Mouse (Mus musculus) forebrain, embryonic 14.5 days (tissue): Measurements from ENCODE around the gene Dnajc3. TPM values are rescaled to one million over a fixed set of nuclear protein-coding genes. Genes with fewer than 3 reads are reported as not detected.

ENCODE experiments used
- ATAC-seq: fragments of 200-750 bp; cut with Nextera tagmentation; 2 replicates; pipeline ENCODE4 v1.8.0; 2017; ENCODE audit warnings: mild to moderate bottlenecking, moderate library complexity
- DNase-seq: peaks from one replicate; pipeline ENCODE4 v3.0.0-alpha.2; 2015; ENCODE audit warnings: low spot score
- H3K27ac ChIP-seq: fragments of 300-500 bp; sonication (generic); 2 replicates; pipeline ENCODE4 v1.5.1; 2014; ENCODE audit warnings: low read depth, mild to moderate bottlenecking, control low read depth, low read length, moderate library complexity
- H3K27me3 ChIP-seq: fragments of 300-500 bp; sonication (generic); replicated peaks from 2 replicates; pipeline ENCODE4 v1.6.1; 2014; ENCODE audit warnings: low read length, control low read depth, mixed read lengths; ENCODE audit not compliant: control insufficient read depth, insufficient read depth
- H3K36me3 ChIP-seq: fragments of 300-500 bp; sonication (generic); 2 replicates; pipeline ENCODE4 v1.6.1; 2014; ENCODE audit warnings: low read length, control low read depth; ENCODE audit not compliant: control insufficient read depth, insufficient read depth
- H3K4me1 ChIP-seq: fragments of 300-500 bp; sonication (generic); 2 replicates; pipeline ENCODE4 v1.6.1; 2014; ENCODE audit warnings: antibody characterized with exemption, low read length, control low read depth; ENCODE audit not compliant: control insufficient read depth, insufficient read depth
- H3K4me2 ChIP-seq: fragments of 300-500 bp; sonication (generic); 2 replicates; pipeline ENCODE4 v1.6.1; 2014; ENCODE audit warnings: mild to moderate bottlenecking, control low read depth, low read length
- H3K4me3 ChIP-seq: fragments of 300-500 bp; sonication (generic); 2 replicates; pipeline ENCODE4 v1.5.1; 2014; ENCODE audit warnings: low read depth, low read length, control low read depth
- H3K9ac ChIP-seq: fragments of 300-500 bp; sonication (generic); 2 replicates; pipeline ENCODE4 v1.6.1; 2014; ENCODE audit warnings: mild to moderate bottlenecking, low read length, control low read depth, moderate library complexity
- H3K9me3 ChIP-seq: fragments of 300-500 bp; sonication (generic); replicated peaks from 2 replicates; pipeline ENCODE4 v1.6.1; 2016; ENCODE audit warnings: low read length, control low read depth, mixed read lengths; ENCODE audit not compliant: control insufficient read depth
- WGBS: fragments of 180-500 bp; shearing (Covaris S2); extraction: QIAGEN DNeasy Blood & Tissue Kit; methylation state at CpG from one replicate; pipeline ENCODE4 v1.1.7; 2014; 5-methylcytosine and 5-hydroxymethylcytosine counted together
- polyA plus RNA-seq: library from polyadenylated mRNA; unstranded; fragments of >200 nt; fragmentation: Nextera tagmentation; extraction: Ambion mirVana; gene quantifications from 2 replicates; pipeline ENCODE4 v1.2.1, GENCODE M21; 2014

Gene Dnajc3
- polyA plus RNA-seq, 1 experiment from 2014 or later: 18.8 TPM

- 88% methylated on average over 4 of the region's 4 CpGs for WGBS
These were observed 46.4 kb downstream of the Dnajc3 start for GRCm38 (mm10) chr14:118984161-118984560.

DNA sequence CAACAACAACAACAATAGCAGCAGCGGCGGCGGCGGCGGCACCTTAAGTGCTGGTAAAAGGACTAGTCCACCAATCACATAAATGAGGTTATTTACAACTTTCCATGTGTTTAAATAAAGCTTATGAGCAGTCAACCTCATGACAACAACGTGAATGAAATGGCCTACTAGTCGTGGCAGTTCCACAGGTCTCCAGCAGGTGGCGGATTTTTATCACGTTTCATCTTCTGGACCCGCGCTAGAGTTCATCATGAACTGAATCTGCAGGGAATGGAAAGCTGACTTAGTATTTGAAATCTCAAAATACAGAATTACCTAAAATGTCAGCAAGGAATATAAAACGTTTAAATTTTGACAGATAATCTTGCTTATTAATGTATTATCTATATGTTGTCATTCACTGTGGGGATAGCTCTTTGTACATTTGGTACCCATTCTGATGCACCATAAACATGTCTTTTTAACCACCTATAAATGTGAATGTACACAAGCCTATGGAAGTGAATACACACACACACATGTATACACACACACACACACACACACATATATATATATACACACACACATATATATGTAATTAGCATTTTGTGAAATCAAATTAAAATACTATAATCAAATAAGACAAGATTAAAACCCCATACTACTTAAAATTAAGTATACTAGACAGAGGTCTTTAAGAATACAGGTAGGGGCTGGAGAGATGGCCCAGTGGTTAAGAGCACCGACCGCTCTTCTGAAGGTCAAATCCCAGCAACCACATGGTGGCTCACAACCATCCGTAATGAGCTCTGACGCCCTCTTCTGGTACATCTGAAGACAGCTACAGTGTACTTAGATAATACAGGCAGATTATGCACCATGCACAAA lies 49.1 kb downstream of the Dnajc3 start:
- H3K36me3 ChIP-seq: peaks cover 24% of the 10 kb centered on the region; the same call in 1 of the 2 replicates
- DNase-seq: peak; percentile 82
- H3K4me2 ChIP-seq: no peak overlapping the region
- H3K9me3 ChIP-seq: no peaks in the 10 kb centered on the region
- H3K9ac ChIP-seq: no peak overlapping the region
- H3K4me3 ChIP-seq: no peak overlapping the region
- no peaks in the 10 kb centered on the region for H3K4me1 ChIP-seq
- peak; percentile 42 for ATAC-seq
- whole genome bisulfite sequencing: 41% methylated on average over 16 of the region's 16 CpGs
- H3K27ac ChIP-seq: no peak overlapping the region
- no peaks in the 10 kb centered on the region for H3K27me3 ChIP-seq

More at GRCm38 (mm10) chr14:118984161-118984560, 46.4 kb downstream of the Dnajc3 start:
- H3K27ac ChIP-seq: no peak overlapping the region
- ATAC-seq (no peak), DNase-seq (no peak)
- no peak overlapping the region for H3K9ac ChIP-seq
- H3K27me3 ChIP-seq: no peaks in the 10 kb centered on the region
- H3K4me3 ChIP-seq: no peak overlapping the region
- H3K4me1 ChIP-seq: no peaks in the 10 kb centered on the region
- H3K9me3 ChIP-seq: no peaks in the 10 kb centered on the region
- peaks cover 41% of the 10 kb centered on the region for H3K36me3 ChIP-seq
- H3K4me2 ChIP-seq: no peak overlapping the region

DNA sequence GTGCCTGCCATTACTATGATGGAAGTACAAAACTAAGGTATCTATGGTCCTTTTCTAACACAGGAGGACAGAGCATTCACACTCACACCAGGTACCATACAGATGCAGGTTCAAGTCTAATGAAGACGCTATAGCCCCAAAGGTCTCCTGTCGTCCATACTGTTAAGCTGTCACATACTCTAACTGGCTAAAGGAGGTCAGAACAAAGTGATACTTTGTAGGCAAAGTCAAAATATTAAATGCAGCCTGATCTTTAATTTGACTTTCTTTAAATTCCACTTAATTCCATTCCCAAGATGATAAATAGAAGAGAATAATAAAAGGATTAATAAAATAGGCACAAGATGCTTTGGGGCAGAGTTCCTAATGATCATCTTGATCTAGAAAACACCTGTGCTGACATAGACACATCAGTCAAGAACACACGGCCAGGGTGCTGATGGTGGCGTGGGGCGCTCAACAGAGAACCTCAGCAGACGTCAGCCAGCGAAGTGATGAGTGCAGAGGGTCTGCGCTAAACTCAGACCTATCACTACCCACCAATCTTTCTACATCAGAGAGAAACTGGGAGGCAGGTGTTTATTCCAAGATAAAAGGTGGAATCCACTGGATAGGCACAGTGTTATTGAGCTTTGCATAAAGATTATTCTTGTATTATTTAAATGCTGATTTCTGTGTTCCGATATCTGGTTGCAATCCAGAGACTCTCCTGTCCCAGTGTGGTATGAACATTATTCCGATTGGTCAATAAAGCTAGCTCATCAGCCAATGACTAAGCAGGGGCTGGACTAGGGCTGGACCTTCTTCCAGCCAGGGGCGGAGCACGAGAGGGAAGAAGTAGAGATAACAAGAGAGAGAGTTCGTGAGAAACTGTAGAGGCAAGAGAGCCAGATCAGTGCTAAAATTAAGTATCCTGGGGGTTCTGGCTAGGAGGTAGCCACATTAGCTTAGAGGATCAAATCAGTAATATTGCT lies 50.0 kb downstream of the Dnajc3 start:
- H3K27me3 ChIP-seq: no peaks in the 10 kb centered on the region
- H3K4me2 ChIP-seq: no peak overlapping the region
- no peak overlapping the region for H3K27ac ChIP-seq
- no peaks in the 10 kb centered on the region for H3K4me1 ChIP-seq
- peaks cover 25% of the 10 kb centered on the region; the same call in 1 of the 2 replicates for H3K36me3 ChIP-seq
- H3K9me3 ChIP-seq: no peaks in the 10 kb centered on the region
- 59% methylated on average over 13 of the region's 13 CpGs for WGBS
- no peak overlapping the region for H3K4me3 ChIP-seq
- DNase-seq (no peak), ATAC-seq (no peak)
- no peak overlapping the region for H3K9ac ChIP-seq

DNA sequence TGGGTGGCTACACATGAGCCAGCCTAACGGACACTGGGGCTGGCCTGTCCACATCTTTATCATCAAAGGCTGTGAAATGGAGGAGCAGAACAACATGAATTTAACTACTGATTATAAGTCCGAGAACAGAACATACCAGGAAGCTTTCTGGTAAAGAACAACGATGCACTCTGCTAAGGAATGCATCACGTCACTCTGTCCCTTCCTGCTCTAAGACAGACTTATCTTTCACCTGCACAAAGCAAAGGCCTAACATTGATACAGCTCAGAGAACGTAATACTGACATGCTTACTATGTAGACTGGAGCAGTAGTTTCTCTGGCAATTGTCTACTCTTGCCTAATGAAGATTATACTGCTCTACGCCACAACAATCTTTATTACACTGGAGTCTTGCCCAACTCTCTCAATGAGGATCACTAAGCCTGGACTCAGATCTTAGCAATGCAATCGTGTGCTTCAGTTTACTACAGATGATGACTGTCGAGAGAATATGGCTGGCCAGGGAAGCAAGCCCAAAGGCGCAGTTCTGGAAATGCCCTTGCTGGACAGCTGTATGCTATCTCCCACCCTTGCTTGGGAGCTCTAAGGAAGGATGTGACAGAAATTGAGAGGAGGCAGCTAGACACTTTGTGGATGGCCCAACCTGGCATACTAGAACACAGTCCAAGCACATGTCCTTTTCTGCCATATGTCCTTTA lies 57.6 kb downstream of the Dnajc3 start:
- Histone ChIP-seq H3K4me1 (no peaks in the 10 kb centered on the region), H3K27ac (no peak overlapping the region), H3K36me3 (peaks cover 35% of the 10 kb centered on the region), H3K9ac (no peak overlapping the region), H3K9me3 (no peaks in the 10 kb centered on the region), H3K27me3 (no peaks in the 10 kb centered on the region), H3K4me2 (no peak overlapping the region), H3K4me3 (no peak overlapping the region)
- ATAC-seq: no peak
- no peak for DNase-seq
- 86% methylated on average over 9 of the region's 9 CpGs for WGBS

DNA sequence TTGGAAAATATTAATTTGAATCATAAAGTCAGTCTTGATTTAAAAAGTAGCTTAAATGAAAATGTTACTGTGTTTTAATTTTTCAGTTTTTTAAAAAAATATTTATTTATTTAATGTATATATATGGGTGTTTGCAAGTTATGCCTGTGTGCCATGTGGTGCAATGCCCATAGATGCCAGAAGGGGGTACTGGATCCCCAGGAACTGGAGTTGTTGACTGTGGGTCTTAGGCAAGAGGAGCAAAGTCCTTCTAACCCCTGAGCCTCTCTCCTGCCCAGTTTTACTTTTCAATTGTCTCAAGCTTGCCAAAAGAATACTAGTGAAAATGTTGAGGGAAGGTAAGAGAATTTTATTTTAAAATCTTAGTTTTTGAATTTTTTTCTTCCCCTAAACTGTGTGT lies 65.5 kb downstream of the Dnajc3 start:
- Histone ChIP-seq H3K9me3 (no peaks in the 10 kb centered on the region), H3K9ac (no peak overlapping the region), H3K27ac (no peak overlapping the region), H3K36me3 (peaks cover 20% of the 10 kb centered on the region; the same call in 1 of the 2 replicates), H3K27me3 (no peaks in the 10 kb centered on the region), H3K4me1 (0 out of 2 replicates have a peak, but pooled peaks cover 4% of the 10 kb centered on the region), H3K4me3 (no peak overlapping the region), H3K4me2 (no peak overlapping the region)
- no peak for ATAC-seq
- DNase-seq: no peak

- Histone ChIP-seq H3K4me2 (peak overlapping the region; percentile 90), H3K27ac (0 out of 2 replicates have a peak overlapping the region, but pooled peaks have one; percentile 1), H3K4me1 (0 out of 2 replicates have a peak, but pooled peaks cover 4% of the 10 kb centered on the region), H3K36me3 (peaks cover 14% of the 10 kb centered on the region; the same call in 1 of the 2 replicates), H3K9ac (no peak overlapping the region), H3K9me3 (no peaks in the 10 kb centered on the region), H3K4me3 (no peak overlapping the region), H3K27me3 (no peaks in the 10 kb centered on the region)
- ATAC-seq: no peak
- 15% methylated on average over 5 of the region's 5 CpGs for WGBS
- no peak for DNase-seq
These were observed 68.1 kb downstream of the Dnajc3 start for GRCm38 (mm10) chr14:119005834-119006233.

GRCm38 (mm10) chr14:119006441-119007102 lies 68.8 kb downstream of the Dnajc3 start:
- Histone ChIP-seq H3K4me1 (0 out of 2 replicates have a peak, but pooled peaks cover 4% of the 10 kb centered on the region), H3K9ac (peak overlapping the region; percentile 59), H3K27me3 (no peaks in the 10 kb centered on the region), H3K4me2 (peak overlapping the region; percentile 90), H3K36me3 (peaks cover 13% of the 10 kb centered on the region; the same call in 1 of the 2 replicates), H3K4me3 (peak overlapping the region; percentile 44), H3K9me3 (no peaks in the 10 kb centered on the region), H3K27ac (peak overlapping the region; percentile 46; the same call in 1 of the 2 replicates)
- ATAC-seq: no peak
- DNase-seq: peak; percentile 33
- WGBS: 3% methylated on average over 40 of the region's 49 CpGs
